Mouse (Mus musculus) liver, adult 2 months (tissue): Measurements from ENCODE around the gene Serpina3j. TPM values are rescaled to one million over a fixed set of nuclear protein-coding genes. Genes with fewer than 3 reads are reported as not detected.
A peak's percentile ranks its signal among the peaks of the same experiment; 100 is the strongest.

ENCODE experiments used
- DNase-seq: peaks from one replicate; pipeline ENCODE4 v3.0.0-alpha.2; 2011; ENCODE audit warnings: low read depth, low spot score; ENCODE audit errors: extremely low read depth
- H3K27ac ChIP-seq: fragments of 200-500 bp; replicated peaks from 2 replicates; pipeline ENCODE4 v1.5.1; 2012; ENCODE audit warnings: low read depth, mild to moderate bottlenecking, control low read depth, inconsistent platforms, low read length; ENCODE audit not compliant: insufficient read depth
- H3K27me3 ChIP-seq: fragments of 200-500 bp; 2 replicates; pipeline ENCODE4 v1.6.1; 2012; ENCODE audit warnings: mild to moderate bottlenecking, moderate library complexity, low read length, inconsistent platforms; ENCODE audit not compliant: control insufficient read depth, insufficient read depth
- H3K36me3 ChIP-seq: fragments of 200-500 bp; 2 replicates; pipeline ENCODE4 v1.6.1; 2012; ENCODE audit warnings: low read length, inconsistent platforms; ENCODE audit not compliant: control insufficient read depth, insufficient read depth
- H3K4me1 ChIP-seq: fragments of 200-500 bp; 2 replicates; pipeline ENCODE4 v1.6.1; 2011; ENCODE audit warnings: low read length; ENCODE audit not compliant: control insufficient read depth, insufficient read depth
- H3K4me3 ChIP-seq: fragments of 200-500 bp; 2 replicates; pipeline ENCODE4 v1.5.1; 2011; ENCODE audit warnings: low read depth, mild to moderate bottlenecking, control low read depth, low read length, moderate library complexity; ENCODE audit not compliant: insufficient read depth
- H3K79me2 ChIP-seq: fragments of 200-500 bp; 2 replicates; pipeline ENCODE4 v1.6.1; 2012; ENCODE audit warnings: inconsistent platforms, mild to moderate bottlenecking, low read length, moderate library complexity; ENCODE audit not compliant: control insufficient read depth, insufficient read depth
- H3K9ac ChIP-seq: fragments of 200-500 bp; 2 replicates; pipeline ENCODE4 v1.6.1; 2012; ENCODE audit warnings: low read depth, mild to moderate bottlenecking, control low read depth, inconsistent platforms, low read length
- CTCF ChIP-seq: fragments of 200-500 bp; IDR thresholded peaks from 2 replicates; pipeline ENCODE4 v1.5.1; 2011; ENCODE audit warnings: low read depth, low read length, control low read depth
- POLR2A ChIP-seq: fragments of 200-500 bp; IDR thresholded peaks from 2 replicates; pipeline ENCODE4 v1.6.1; 2011; ENCODE audit warnings: low read length, control low read depth; ENCODE audit not compliant: insufficient read depth; ENCODE audit errors: extremely low read depth
- WGBS: fragments of 180-500 bp; shearing (Covaris S2); methylation state at CpG from one replicate; pipeline ENCODE4 v1.1.7; 2018; 5-methylcytosine and 5-hydroxymethylcytosine counted together
- polyA plus RNA-seq: library from polyadenylated mRNA; depleted of rRNA; stranded (reverse); fragments of >200 nt; gene quantifications from 2 replicates; pipeline ENCODE4 v1.2.3, GENCODE M21; 2012; rRNA removed
- total RNA-seq: library from RNA; depleted of rRNA; stranded (reverse); fragments of >200 nt; gene quantifications from 2 replicates; pipeline ENCODE4 v1.2.3, GENCODE M21; 2014; rRNA removed

The Serpina3j gene
- not detected in 2 replicates for total RNA-seq
- not detected in 2 replicates for polyA plus RNA-seq

GRCm38 (mm10) chr12:104314253-104314652 is at the start of gene Serpina3j:
Serpina3j (plus strand) TSS chr12:104314553.
- DNase-seq: no peak
- Histone ChIP-seq H3K27me3 (no peaks in the 10 kb centered on the region), H3K36me3 (no peaks in the 10 kb centered on the region), H3K79me2 (no peaks in the 10 kb centered on the region), H3K4me3 (no peak within 1 kb of the TSS), H3K9ac (no peak within 1 kb of the TSS), H3K4me1 (no peaks in the 10 kb centered on the region), H3K27ac (no peak within 1 kb of the TSS)
- WGBS: 88% methylated on average over 1 of the region's 1 CpGs
- TF ChIP-seq POLR2A (no peak), CTCF (no peak)

GRCm38 (mm10) chr12:104266374-104266773 is 48.0 kb upstream of the Serpina3j start:
- Histone ChIP-seq H3K27ac (no peak overlapping the region), H3K27me3 (no peaks in the 10 kb centered on the region), H3K4me1 (no peaks in the 10 kb centered on the region), H3K9ac (no peak overlapping the region), H3K36me3 (no peaks in the 10 kb centered on the region), H3K4me3 (no peak overlapping the region), H3K79me2 (no peaks in the 10 kb centered on the region)
- TF ChIP-seq CTCF (no peak), POLR2A (no peak)
- WGBS: 85% methylated on average over 3 of the region's 3 CpGs
- DNase-seq: no peak

- Histone ChIP-seq H3K4me3 (no peak overlapping the region), H3K36me3 (no peaks in the 10 kb centered on the region), H3K27ac (no peak overlapping the region), H3K27me3 (no peaks in the 10 kb centered on the region), H3K79me2 (no peaks in the 10 kb centered on the region), H3K4me1 (peaks cover 7% of the 10 kb centered on the region; the same call in 1 of the 2 replicates), H3K9ac (no peak overlapping the region)
- no peak for DNase-seq
- 92% methylated on average over 18 of the region's 18 CpGs for WGBS
- TF ChIP-seq CTCF (no peak), POLR2A (no peak)
Observed at GRCm38 (mm10) chr12:104278216-104279055, 35.9 kb upstream of the Serpina3j start.

GRCm38 (mm10) chr12:104279056-104279435 is 35.3 kb upstream of the Serpina3j start:
- DNase-seq: no peak
- H3K36me3 ChIP-seq: no peaks in the 10 kb centered on the region
- no peaks in the 10 kb centered on the region for H3K79me2 ChIP-seq
- TF ChIP-seq POLR2A: no peak
- no peak for TF ChIP-seq CTCF
- H3K27ac ChIP-seq: no peak overlapping the region
- H3K27me3 ChIP-seq: no peaks in the 10 kb centered on the region
- peaks cover 7% of the 10 kb centered on the region; the same call in 1 of the 2 replicates for H3K4me1 ChIP-seq
- 64% methylated on average over 3 of the region's 3 CpGs for WGBS
- no peak overlapping the region for H3K4me3 ChIP-seq
- H3K9ac ChIP-seq: no peak overlapping the region

GRCm38 (mm10) chr12:104283380-104283779 is 31.0 kb upstream of the Serpina3j start:
- no peaks in the 10 kb centered on the region for H3K27me3 ChIP-seq
- 92% methylated on average over 11 of the region's 11 CpGs for WGBS

GRCm38 (mm10) chr12:104288336-104288735 is 26.0 kb upstream of the Serpina3j start:
- DNase-seq: peak; percentile 62
- H3K27ac ChIP-seq: peak overlapping the region; percentile 60
- no peaks in the 10 kb centered on the region for H3K79me2 ChIP-seq
- H3K4me1 ChIP-seq: peaks cover 6% of the 10 kb centered on the region; the same call in 1 of the 2 replicates
- H3K36me3 ChIP-seq: no peaks in the 10 kb centered on the region
- TF ChIP-seq POLR2A (no peak), CTCF (no peak)
- H3K4me3 ChIP-seq: no peak overlapping the region
- no peaks in the 10 kb centered on the region for H3K27me3 ChIP-seq
- H3K9ac ChIP-seq: no peak overlapping the region

More at GRCm38 (mm10) chr12:104283380-104283779, 31.0 kb upstream of the Serpina3j start:
- no peak overlapping the region for H3K9ac ChIP-seq
- H3K4me1 ChIP-seq: peaks cover 3% of the 10 kb centered on the region; the same call in 1 of the 2 replicates
- H3K4me3 ChIP-seq: no peak overlapping the region
- no peaks in the 10 kb centered on the region for H3K79me2 ChIP-seq
- no peak for DNase-seq
- no peaks in the 10 kb centered on the region for H3K36me3 ChIP-seq
- TF ChIP-seq CTCF: no peak
- no peak for TF ChIP-seq POLR2A
- no peak overlapping the region for H3K27ac ChIP-seq
